Mouse (Mus musculus): ENCODE data around the gene Rnase12.

- TF ChIP-seq POLR2A (IDR thresholded peaks at IDR 0.05; ENCODE audit: control insufficient read depth, low read depth, low read length), result no peak
- no peak for TF ChIP-seq CTCF (IDR thresholded peaks at IDR 0.05; ENCODE audit: control insufficient read depth, insufficient read depth, insufficient replicate concordance, low read depth, low read length)
These were observed 11.5 kb upstream of the Rnase12 start for GRCm38 (mm10) chr14:51068956-51069355.
